Mouse (Mus musculus) heart, embryonic 14.5 days (tissue): ENCODE measurements around the gene Patj. TPM values are rescaled to one million over a fixed set of nuclear protein-coding genes. Genes with fewer than 3 reads are reported as not detected.
"Not testable (repeated sequence)": the region's sequence is repeated elsewhere in the genome, so short reads cannot be mapped to it uniquely, and the experiment has no call there.

Experiments used
- ATAC-seq: fragments of 200-750 bp; cut with Nextera tagmentation; 2 replicates; pipeline ENCODE4 v1.8.0; 2017; ENCODE audit warnings: low read depth, moderate TSS enrichment; ENCODE audit not compliant: insufficient number of reproducible peaks, insufficient read depth, low FRiP score
- H3K27ac ChIP-seq, 2 experiments: fragments of 200-500 bp in 1 of 2; fragments of 300-500 bp in 1 of 2; sonication (generic) in 1 of 2; replicated peaks in 1 of 2; 2 replicates each; pipeline ENCODE4 v1.5.1; 2012 to 2014; ENCODE audit warnings: low read depth in 2 of 2, low read length in 2 of 2, control low read depth in 1 of 2, mild to moderate bottlenecking in 1 of 2, mixed read lengths in 1 of 2; ENCODE audit not compliant: control insufficient read depth in 1 of 2, insufficient read depth in 1 of 2
- H3K27me3 ChIP-seq: fragments of 300-500 bp; sonication (generic); 2 replicates; pipeline ENCODE4 v1.6.1; 2014; ENCODE audit warnings: mild to moderate bottlenecking, low read length, control low read depth; ENCODE audit not compliant: control insufficient read depth, insufficient read depth
- H3K36me3 ChIP-seq: fragments of 300-500 bp; sonication (generic); 2 replicates; pipeline ENCODE4 v1.6.1; 2014; ENCODE audit warnings: mild to moderate bottlenecking, control low read depth, low read length, mixed read lengths; ENCODE audit not compliant: control insufficient read depth, insufficient read depth
- H3K4me1 ChIP-seq, 2 experiments: fragments of 200-500 bp in 1 of 2; fragments of 300-500 bp in 1 of 2; sonication (generic) in 1 of 2; 2 replicates each; pipeline ENCODE4 v1.6.1; 2012 to 2014; ENCODE audit warnings: low read length in 2 of 2, control low read depth in 1 of 2, mixed read lengths in 1 of 2; ENCODE audit not compliant: control insufficient read depth in 2 of 2, insufficient read depth in 2 of 2
- H3K4me2 ChIP-seq: fragments of 300-500 bp; sonication (generic); 2 replicates; pipeline ENCODE4 v1.6.1; 2014; ENCODE audit warnings: mild to moderate bottlenecking, low read length
- H3K4me3 ChIP-seq, 2 experiments: fragments of 200-500 bp in 1 of 2; fragments of 300-500 bp in 1 of 2; sonication (generic) in 1 of 2; 2 replicates each; pipeline ENCODE4 v1.5.1; 2012 to 2014; ENCODE audit warnings: low read length in 2 of 2, mild to moderate bottlenecking in 2 of 2, control low read depth in 1 of 2, low read depth in 1 of 2, moderate library complexity in 1 of 2; ENCODE audit not compliant: control insufficient read depth in 1 of 2, insufficient read depth in 1 of 2
- H3K9ac ChIP-seq: fragments of 300-500 bp; sonication (generic); 2 replicates; pipeline ENCODE4 v1.6.1; 2014; ENCODE audit warnings: mild to moderate bottlenecking, low read length
- H3K9me3 ChIP-seq: fragments of 300-500 bp; sonication (generic); 2 replicates; pipeline ENCODE4 v1.6.1; 2016; ENCODE audit warnings: low read length, control low read depth; ENCODE audit not compliant: control insufficient read depth
- WGBS: fragments of 180-500 bp; shearing (Covaris S2); extraction: QIAGEN DNeasy Blood & Tissue Kit; methylation state at CpG from one replicate; pipeline ENCODE4 v1.1.7; 2014; 5-methylcytosine and 5-hydroxymethylcytosine counted together
- polyA plus RNA-seq: library from polyadenylated mRNA; unstranded; fragments of >200 nt; fragmentation: Nextera tagmentation; extraction: Ambion mirVana; gene quantifications from 2 replicates; pipeline ENCODE4 v1.2.1, GENCODE M21; 2014

The Patj gene
- polyA plus RNA-seq, 1 experiment from 2014 or later, result 11.2 TPM

DNA sequence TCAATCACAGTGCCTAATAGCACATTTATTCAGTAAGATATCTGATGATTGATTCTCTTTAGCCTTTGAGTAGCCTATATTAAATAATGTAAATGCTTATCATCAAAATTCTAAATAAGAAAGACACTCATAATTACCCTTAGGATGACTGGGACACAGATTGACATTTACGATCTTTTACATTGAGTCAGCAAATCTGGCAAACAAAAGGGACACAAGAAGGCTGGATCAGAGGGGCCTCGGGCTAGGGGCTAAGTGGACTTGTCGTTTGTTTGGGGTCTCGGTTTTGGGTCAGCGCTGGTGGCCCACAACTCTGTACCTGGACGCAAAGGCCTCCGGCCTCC, 267 bp upstream of the Patj start:
- no peaks in the 10 kb centered on the region for H3K27me3 ChIP-seq
- 10% methylated on average over 7 of the region's 7 CpGs for WGBS
- H3K4me2 ChIP-seq, result peak overlapping the region; percentile 92
- no peaks in the 10 kb centered on the region for H3K9me3 ChIP-seq
- ATAC-seq, result no peak
- peak overlapping the region; percentile 86 to 96 for H3K4me3 ChIP-seq
- peaks cover 3% of the 10 kb centered on the region in 2 experiments; a peak in 1 of 4 replicates for H3K4me1 ChIP-seq
- H3K9ac ChIP-seq, result peak overlapping the region; percentile 99
- H3K27ac ChIP-seq, result peak overlapping the region in 1 of 2 experiments; percentile 76; a peak in 2 of 4 replicates
- H3K36me3 ChIP-seq, result no peaks in the 10 kb centered on the region

DNA sequence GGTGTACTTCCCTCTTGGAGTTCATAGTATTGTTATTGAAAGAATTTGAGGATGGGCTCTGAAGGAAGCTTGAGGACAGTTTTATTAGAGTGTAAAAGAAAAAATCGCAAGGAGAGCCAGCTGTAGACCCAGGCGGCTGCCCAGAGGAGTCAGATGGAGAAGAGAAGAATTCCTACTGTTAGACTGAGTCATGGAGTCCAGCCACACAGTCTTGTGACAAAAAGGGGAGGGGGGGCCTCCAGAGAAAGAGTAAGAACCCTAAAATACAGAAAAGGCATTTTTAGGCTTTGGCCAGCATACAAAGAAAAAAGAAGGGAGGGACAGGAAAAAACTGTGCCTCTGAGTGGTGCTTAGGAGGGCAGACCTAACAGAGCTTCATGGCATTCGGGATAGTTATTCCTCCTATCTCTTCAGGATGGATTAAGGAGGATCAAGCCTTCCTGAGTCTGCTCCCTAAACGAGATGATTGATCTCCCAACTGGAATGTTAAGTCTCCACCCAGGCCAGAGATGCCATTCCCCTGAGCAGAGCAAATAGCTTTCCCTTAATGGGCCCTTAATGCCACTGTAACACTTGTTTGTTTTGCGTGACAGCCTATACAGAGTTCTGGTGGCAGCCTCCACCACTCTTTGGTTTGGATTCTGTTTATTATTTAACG, 5.5 kb downstream of the Patj start:
- Histone ChIP-seq H3K4me1 (peaks cover 4 to 19% of the 10 kb centered on the region in 2 experiments), H3K9ac (no peak overlapping the region), H3K9me3 (no peaks in the 10 kb centered on the region), H3K27ac (peak overlapping the region; percentile 60 to 64), H3K27me3 (no peaks in the 10 kb centered on the region), H3K36me3 (no peaks in the 10 kb centered on the region), H3K4me3 (no peak overlapping the region), H3K4me2 (peak overlapping the region; percentile 17; the same call in 1 of the 2 replicates)
- no peak for ATAC-seq
- WGBS, result 24% methylated on average over 6 of the region's 6 CpGs

DNA sequence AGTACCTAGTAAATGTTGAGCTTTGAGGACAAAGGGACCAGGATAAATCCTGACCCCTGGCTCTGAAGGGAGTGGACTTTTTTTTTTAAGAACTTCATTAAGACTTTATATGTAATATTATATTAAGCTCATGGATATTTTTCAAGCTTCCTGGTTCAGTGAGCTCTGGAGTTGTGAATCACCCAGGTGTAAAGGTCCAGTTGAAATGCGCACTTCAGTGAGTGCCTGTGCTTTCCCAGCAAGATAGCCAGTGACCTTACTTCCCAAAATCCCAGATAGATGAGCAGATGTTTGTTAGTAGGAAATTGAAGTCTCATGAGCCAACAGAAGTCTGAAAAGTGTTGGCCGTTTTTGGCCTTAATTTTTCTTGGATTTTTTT, 6.0 kb downstream of the Patj start:
- Histone ChIP-seq H3K27ac (peak overlapping the region; percentile 60 to 64; a peak in 3 of 4 replicates), H3K4me1 (peaks cover 2 to 17% of the 10 kb centered on the region in 2 experiments; a peak in 3 of 4 replicates), H3K4me3 (no peak overlapping the region), H3K9me3 (no peaks in the 10 kb centered on the region), H3K36me3 (no peaks in the 10 kb centered on the region), H3K9ac (no peak overlapping the region), H3K4me2 (peak overlapping the region; percentile 17; the same call in 1 of the 2 replicates), H3K27me3 (no peaks in the 10 kb centered on the region)
- 55% methylated on average over 2 of the region's 2 CpGs for WGBS
- ATAC-seq, result no peak

DNA sequence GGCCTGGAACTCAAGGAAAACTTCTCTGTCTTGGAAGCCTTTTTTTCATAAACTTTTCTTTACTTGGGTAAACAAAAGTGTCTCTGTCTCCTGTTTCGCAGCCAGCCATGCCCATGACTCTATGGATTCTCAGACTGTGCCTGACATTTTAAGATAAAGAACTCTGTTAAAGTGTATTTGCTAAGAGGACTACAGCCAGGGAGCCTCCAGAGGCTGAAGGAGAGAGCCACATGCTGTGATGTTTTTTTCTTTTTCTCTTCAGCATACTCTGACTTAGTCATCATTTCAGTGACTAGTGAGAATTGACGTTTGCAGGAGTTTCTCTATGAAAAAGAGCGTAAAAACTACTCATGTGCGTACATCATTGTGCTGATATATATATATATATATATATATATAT, 7.9 kb downstream of the Patj start:
- Histone ChIP-seq H3K9me3 (no peaks in the 10 kb centered on the region), H3K4me2 (no peak overlapping the region), H3K27ac (no peak overlapping the region), H3K9ac (no peak overlapping the region), H3K4me1 (peaks cover 2 to 17% of the 10 kb centered on the region in 2 experiments; a peak in 3 of 4 replicates), H3K4me3 (no peak overlapping the region), H3K36me3 (no peaks in the 10 kb centered on the region), H3K27me3 (no peaks in the 10 kb centered on the region)
- no peak for ATAC-seq
- WGBS, result 76% methylated on average over 4 of the region's 4 CpGs

DNA sequence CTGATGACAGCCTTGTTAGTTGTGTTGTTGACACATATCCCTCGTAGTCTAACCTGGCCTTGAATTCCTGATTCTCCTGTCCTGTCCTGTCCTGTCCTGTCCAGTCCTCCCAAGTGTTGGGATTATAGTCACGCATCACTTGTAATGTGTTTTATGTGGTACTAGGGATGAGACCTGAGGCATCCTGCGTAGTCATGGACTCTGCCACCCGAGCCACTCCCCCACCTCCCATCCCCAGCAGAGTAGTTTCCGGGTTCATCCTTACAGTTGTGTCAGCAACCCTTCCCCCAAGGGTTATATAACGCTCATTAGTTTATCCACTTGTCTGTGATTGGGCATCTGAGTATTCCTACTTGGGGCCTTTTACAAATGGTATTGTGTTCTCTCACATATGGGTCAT, 8.8 kb downstream of the Patj start:
- Histone ChIP-seq H3K27me3 (no peaks in the 10 kb centered on the region), H3K9me3 (no peaks in the 10 kb centered on the region), H3K36me3 (peaks cover 4% of the 10 kb centered on the region; the same call in 1 of the 2 replicates), H3K9ac (no peak overlapping the region), H3K4me2 (no peak overlapping the region), H3K27ac (no peak overlapping the region), H3K4me3 (no peak overlapping the region), H3K4me1 (peaks cover 2 to 17% of the 10 kb centered on the region in 2 experiments; a peak in 3 of 4 replicates)
- no peak for ATAC-seq
- 74% methylated on average over 6 of the region's 6 CpGs for WGBS

DNA sequence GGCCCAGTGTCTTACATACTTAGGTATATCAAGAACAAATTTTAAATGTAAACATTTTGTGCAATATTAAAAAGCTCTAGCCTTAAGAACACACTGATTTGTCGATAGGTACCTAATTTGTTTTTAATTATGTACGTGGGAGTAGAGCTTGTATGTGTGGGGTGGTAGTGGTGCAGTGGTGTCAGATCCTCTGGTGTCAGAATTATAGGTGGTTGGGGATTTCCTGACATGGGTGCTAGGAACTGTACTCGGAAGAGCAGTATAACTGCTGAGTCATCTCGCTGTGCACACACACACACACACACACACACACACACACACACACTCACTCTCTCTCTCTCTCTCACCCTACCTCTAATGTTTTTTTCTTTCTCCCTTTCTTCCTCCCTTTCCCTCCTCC, 12.9 kb downstream of the Patj start:
- no peaks in the 10 kb centered on the region for H3K27me3 ChIP-seq
- ATAC-seq, result no peak
- no peak overlapping the region for H3K4me2 ChIP-seq
- H3K9ac ChIP-seq, result no peak overlapping the region
- H3K9me3 ChIP-seq, result no peaks in the 10 kb centered on the region
- H3K27ac ChIP-seq, result no peak overlapping the region
- H3K4me3 ChIP-seq, result no peak overlapping the region
- whole genome bisulfite sequencing, result 84% methylated on average over 4 of the region's 4 CpGs
- H3K4me1 ChIP-seq, result peaks cover 0 to 2% of the 10 kb centered on the region in 2 experiments; a peak in 1 of 4 replicates
- H3K36me3 ChIP-seq, result peaks cover 22% of the 10 kb centered on the region

DNA sequence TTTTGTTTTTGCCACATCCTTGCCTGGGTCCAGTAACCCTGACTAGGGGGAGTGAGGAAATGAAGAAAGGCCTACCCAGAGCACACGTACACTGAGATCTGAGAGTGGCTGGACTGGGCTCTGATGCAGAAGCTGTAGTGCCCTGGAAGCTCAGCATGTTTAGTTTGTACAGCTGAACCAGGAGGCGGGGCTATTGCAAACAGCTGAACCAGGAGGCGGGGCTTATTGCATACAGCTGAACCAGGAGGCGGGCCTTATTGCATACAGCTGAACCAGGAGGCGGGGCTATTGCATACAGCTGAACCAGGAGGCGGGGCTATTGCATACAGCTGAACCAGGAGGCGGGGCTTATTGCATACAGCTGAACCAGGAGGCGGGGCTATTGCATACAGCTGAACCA, 19.6 kb downstream of the Patj start:
- H3K27me3 ChIP-seq, H3K4me1 ChIP-seq, H3K9me3 ChIP-seq, H3K4me2 ChIP-seq, H3K9ac ChIP-seq, H3K4me3 ChIP-seq, ATAC-seq, H3K27ac ChIP-seq: not testable (repeated sequence)
- WGBS, result 96% methylated on average over 8 of the region's 8 CpGs
- peaks cover 16% of the 10 kb centered on the region for H3K36me3 ChIP-seq

DNA sequence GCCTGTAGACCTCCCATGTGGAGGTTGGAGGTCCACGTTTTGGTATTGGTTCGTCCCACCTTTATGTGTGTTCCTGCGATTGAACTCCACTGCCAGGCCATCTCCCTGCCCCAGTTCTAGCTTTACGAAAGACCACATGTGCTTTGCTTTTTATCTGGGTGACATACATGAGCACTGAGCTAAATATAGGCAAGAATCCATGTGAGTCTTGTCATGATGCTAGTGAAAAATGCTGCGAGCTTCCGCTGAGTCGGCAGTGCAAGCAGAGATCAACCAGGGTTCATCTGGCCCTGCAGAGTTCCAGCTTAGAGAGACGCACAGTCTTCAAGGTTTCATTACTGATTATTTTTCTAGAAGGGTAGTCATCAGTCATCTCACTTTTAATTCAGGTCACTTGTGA, 32.8 kb downstream of the Patj start:
- ATAC-seq, result peak; percentile 68; the same call in 1 of the 2 replicates

More for the DNA sequence above, 32.8 kb downstream of the Patj start:
- 37% methylated on average over 8 of the region's 8 CpGs for WGBS
- no peaks in the 10 kb centered on the region for H3K9me3 ChIP-seq
- H3K4me3 ChIP-seq, result no peak overlapping the region
- no peak overlapping the region for H3K9ac ChIP-seq
- H3K36me3 ChIP-seq, result peaks cover 14% of the 10 kb centered on the region
- H3K4me1 ChIP-seq, result peaks cover 2 to 13% of the 10 kb centered on the region in 2 experiments; a peak in 3 of 4 replicates
- peak overlapping the region; percentile 14 for H3K4me2 ChIP-seq
- H3K27me3 ChIP-seq, result no peaks in the 10 kb centered on the region
- H3K27ac ChIP-seq, result peak overlapping the region; percentile 46 to 75
